Mouse (Mus musculus): ENCODE results near the gene Cdkal1.

GRCm38 (mm10) chr13:29185545-29185944 is 669.9 kb downstream of the Cdkal1 start:
- TF ChIP-seq CTCF (IDR thresholded peaks at IDR 0.05; ENCODE audit: borderline replicate concordance, extremely low read depth, insufficient read depth, insufficient read length) (no peak), POLR2A (IDR thresholded peaks at IDR 0.05; ENCODE audit: borderline replicate concordance, extremely low read depth, insufficient read depth, insufficient read length, poor library complexity, severe bottlenecking) (no peak)

All from brain, embryonic 14.5 days (tissue).